Mouse (Mus musculus) CD8-positive naive resting alpha-beta T cell, adult 2 months (primary cell): Measurements from ENCODE around the gene Tdg.
A peak's percentile ranks its signal among the peaks of the same experiment; 100 is the strongest.
"Not testable (repeated sequence)": the region's sequence is repeated elsewhere in the genome, so short reads cannot be mapped to it uniquely, and the experiment has no call there.

Experiments used
- DNase-seq, 2 experiments: peaks; one replicate each; pipeline ENCODE4 v3.0.0; 2022; ENCODE audit warnings: low read depth in 2 of 2, low spot score in 2 of 2

Tdg gene

GRCm38 (mm10) chr10:82629586-82630255 is at the start of gene Tdg:
TSS of gene Tdg (plus strand) at chr10:82629828.
- peak; percentile 89 to 91 for DNase-seq

DNA sequence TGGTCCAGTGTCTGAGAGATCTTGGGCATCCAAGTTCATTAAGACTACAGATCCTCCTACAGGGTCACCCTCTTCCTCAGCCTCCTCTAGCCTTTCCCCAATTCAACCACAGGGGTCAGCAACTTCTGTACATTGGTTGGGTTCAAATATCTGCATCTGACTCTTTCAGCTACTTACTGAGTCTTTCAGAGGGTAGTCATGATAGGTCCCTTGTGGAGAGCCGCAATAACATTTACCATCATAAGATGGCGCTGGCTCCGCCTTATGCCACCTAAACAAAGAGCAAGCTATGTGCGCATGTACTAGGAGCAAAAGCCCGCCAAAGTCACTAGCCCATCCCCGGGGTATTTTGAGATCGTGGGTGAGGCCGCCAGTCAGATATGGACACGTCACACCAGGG is 40.0 kb upstream of the Tdg start:
- DNase-seq, result not testable (repeated sequence)

DNA sequence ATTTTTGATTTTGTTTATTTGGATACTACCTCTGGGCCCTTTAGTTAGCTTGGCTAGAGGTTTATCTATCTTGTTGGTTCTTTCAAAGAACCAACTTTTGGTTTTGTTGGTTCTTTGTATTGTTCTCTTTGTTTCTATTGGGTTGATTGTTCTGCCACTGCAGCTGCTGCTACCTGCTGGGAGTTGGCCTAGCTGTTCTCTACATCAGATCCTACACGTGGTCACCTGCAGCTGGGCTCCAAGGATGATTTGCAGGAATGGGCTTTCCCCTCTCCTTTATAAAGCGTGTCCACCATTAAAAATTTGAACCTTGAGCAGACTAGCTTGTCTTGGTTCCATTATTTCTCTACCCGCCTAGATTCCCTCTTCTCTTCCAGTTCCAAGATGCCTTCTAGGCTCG is 35.2 kb upstream of the Tdg start:
- not testable (repeated sequence) for DNase-seq

GRCm38 (mm10) chr10:82622235-82622634 is 7.4 kb upstream of the Tdg start:
- no peak for DNase-seq

GRCm38 (mm10) chr10:82622671-82623552 is 6.7 kb upstream of the Tdg start, which contains the start of gene 1190007I07Rik:
TSS of gene 1190007I07Rik (minus strand) at chr10:82623228.
- DNase-seq, result peak; percentile 75 to 80

DNA sequence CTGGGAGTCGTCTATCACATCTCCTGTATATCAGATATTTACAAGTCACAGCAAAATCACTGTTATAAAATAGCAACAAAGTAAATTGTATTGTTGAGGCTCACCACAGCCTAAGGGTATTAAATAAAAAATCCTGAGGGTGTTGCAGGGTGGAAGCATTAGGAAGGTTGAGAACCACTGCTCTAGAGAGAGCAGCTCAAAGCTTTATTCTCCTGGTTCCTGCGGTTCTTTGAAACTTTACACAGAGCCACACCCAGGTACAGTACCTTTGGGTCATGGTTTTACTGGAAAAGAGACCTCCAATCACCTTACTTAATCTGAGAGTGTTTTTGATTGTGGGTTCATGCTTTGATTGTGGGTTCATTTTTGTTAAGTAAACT is 6.1 kb upstream of the Tdg start:
- DNase-seq, result not testable (repeated sequence)

GRCm38 (mm10) chr10:82629111-82629585 is 480 bp upstream of the Tdg start:
- no peak for DNase-seq

- peak in 1 of 2 experiments; percentile 4 for DNase-seq
Measured at GRCm38 (mm10) chr10:82630497-82630896, 869 bp downstream of the Tdg start.

- no peak for DNase-seq
Measured at GRCm38 (mm10) chr10:82631133-82631532, 1.5 kb downstream of the Tdg start.

- DNase-seq, result no peak
Measured at GRCm38 (mm10) chr10:82632496-82633280, 3.1 kb downstream of the Tdg start.

DNA sequence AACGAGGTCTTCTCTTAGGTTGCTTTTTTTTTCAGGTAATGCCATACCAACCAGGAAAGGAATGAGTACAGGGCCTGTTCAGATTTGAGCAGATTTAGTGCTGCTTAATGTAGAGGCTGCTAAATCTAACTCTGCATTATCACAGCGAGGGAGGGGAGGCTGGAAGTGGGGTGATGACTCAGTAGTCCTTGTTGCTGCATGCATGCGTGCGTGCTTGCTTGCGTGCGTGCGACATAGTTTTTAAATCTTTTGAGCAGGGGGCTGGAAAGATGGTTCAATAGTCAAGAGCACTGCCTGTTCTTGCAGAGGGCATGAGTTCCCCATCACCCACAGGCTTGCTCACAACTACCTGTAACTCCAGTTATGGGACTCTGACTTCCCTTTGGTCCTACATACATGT is 4.7 kb downstream of the Tdg start:
- DNase-seq, result no peak

- DNase-seq, result no peak
Measured at GRCm38 (mm10) chr10:82636321-82636720, 6.7 kb downstream of the Tdg start.

- no peak for DNase-seq
Measured at GRCm38 (mm10) chr10:82639032-82639698, 9.5 kb downstream of the Tdg start.

DNA sequence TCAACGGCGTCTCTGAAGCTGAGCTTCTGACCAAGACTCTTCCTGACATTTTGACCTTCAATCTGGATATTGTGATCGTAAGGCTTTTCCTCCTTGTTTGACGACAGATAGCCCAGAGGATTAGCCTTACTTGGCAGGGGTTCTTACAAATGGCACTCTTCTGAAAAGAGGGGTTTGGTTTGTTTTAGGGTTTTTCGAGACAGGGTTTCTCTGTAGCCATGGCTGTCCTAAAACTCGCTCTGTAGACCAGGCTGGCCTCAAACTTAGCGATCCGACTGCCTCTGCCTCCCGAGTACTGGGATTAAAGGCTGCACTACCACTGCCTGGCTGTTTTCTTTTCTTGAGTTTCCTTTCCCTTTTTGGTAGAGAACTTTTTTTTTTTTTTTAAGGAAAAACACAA is 11.9 kb downstream of the Tdg start:
- no peak for DNase-seq

- no peak for DNase-seq
Measured at GRCm38 (mm10) chr10:82646083-82646482, 16.5 kb downstream of the Tdg start.

GRCm38 (mm10) chr10:82647205-82647811 is 17.7 kb downstream of the Tdg start:
- DNase-seq, result no peak

DNA sequence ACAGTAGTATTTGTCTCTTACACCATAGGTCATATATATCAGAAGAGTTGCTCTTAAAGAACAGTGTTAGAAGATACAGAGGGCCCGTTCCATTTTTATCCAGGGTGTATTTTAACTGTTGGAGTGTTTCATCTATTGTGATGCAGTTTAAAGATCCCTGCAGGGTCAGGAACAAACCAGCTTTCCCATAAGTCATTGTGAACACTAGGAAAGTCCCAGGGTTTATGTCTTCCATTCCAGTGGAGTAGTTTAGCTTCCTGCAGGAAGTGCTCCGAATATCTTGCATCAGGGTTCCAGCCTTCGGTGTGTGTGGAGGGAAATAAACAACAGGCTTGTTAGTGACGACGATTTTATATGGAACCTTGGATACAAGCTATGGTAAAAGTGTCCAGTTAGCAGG is 21.6 kb downstream of the Tdg start:
- no peak for DNase-seq

GRCm38 (mm10) chr10:82652625-82653024 is 23.0 kb downstream of the Tdg start:
- DNase-seq, result no peak

GRCm38 (mm10) chr10:82654581-82654980 is 25.0 kb downstream of the Tdg start:
- DNase-seq, result no peak

- no peak for DNase-seq
Measured at GRCm38 (mm10) chr10:82661820-82662219, 32.2 kb downstream of the Tdg start.
